In the genomic region with DNA sequence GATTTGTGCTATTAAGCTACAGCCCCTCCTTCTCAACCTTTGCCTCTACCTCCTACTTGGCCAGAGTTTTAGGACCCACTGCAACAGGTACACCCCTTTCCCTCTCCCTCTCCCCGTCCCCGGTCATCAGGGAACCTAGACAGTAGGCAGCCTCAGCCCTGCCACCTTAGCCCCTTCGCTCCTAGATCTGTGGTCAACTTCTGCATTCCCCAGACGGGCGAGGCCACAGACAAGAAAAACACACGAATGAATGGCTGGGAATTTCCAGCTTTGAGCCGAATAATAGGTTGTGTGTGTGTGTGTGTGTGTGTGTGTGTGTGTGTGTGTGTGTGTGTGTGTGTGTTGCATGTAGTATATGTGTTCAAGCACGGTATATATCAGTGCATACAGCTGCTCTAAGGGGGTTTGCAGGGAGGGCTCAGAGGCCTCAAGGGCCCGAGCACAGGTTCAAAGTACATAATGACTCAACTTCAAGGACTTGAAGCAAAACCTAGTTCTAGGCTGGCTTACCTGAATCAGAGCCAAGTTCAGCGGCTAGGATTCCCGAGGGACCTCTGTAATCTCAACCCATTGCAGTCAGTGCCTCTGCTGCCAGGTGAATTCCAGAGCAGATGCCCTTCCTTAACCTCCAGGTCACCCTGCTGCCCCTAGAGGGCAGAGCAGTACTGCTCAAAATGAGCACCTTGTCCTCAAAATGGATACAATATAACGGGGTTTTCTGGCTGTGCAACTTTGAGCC, we compare ENCODE assay signal across 8 mouse cellular contexts. TPM values are rescaled to one million over a fixed set of nuclear protein-coding genes. Genes with fewer than 3 reads are reported as not detected.
DNase-seq lines count a peak whose midpoint lies in the region; ATAC-seq and TF ChIP-seq lines count a peak whose summit lies in the region.

No protein-coding gene starts in this region.

- ATAC-seq in intestine, embryonic 16.5 days = peak; percentile 43
- ATAC-seq in megakaryocyte, adult 5-6 weeks (ENCODE audit: poor library complexity, severe bottlenecking) = peak; percentile 80

- WGBS in intestine, embryonic 16.5 days = 49% methylated on average over 12 of the region's 12 CpGs

- no peak overlapping the region for H3K9ac ChIP-seq in intestine, embryonic 16.5 days (ENCODE audit: low read depth, low read length)

- H3K27me3 ChIP-seq in C2C12 (ENCODE audit: control insufficient read depth, insufficient read depth, insufficient read length) = no peaks in the 10 kb centered on the region
- no peaks in the 10 kb centered on the region for H3K27me3 ChIP-seq in intestine, embryonic 16.5 days (replicated peaks; ENCODE audit: control insufficient read depth, insufficient read depth, low read length)

- H3K4me3 ChIP-seq in C2C12 (ENCODE audit: insufficient read depth, poor library complexity, severe bottlenecking) = no peak overlapping the region
- no peak overlapping the region for H3K4me3 ChIP-seq in brown adipose tissue, adult 24 weeks (ENCODE audit: insufficient read depth, low read depth, low read length)
- no peak overlapping the region for H3K4me3 ChIP-seq in intestine, embryonic 16.5 days (ENCODE audit: low read length)

- TF ChIP-seq CTCF in C2C12 (IDR thresholded peaks at IDR 0.05; ENCODE audit: control insufficient read depth, insufficient read depth, insufficient read length) = peak; percentile 28

- no peak overlapping the region for H3K4me2 ChIP-seq in intestine, embryonic 16.5 days (ENCODE audit: low read depth, low read length)

- H3K27ac ChIP-seq in brown adipose tissue, adult 24 weeks (replicated peaks; ENCODE audit: low read depth, low read length) = peak overlapping the region; percentile 44
- peak overlapping the region; percentile 87 for H3K27ac ChIP-seq in intestine, embryonic 16.5 days (ENCODE audit: low read length)

- H3K79me2 ChIP-seq in C2C12 (ENCODE audit: control insufficient read depth, insufficient read depth) = no peaks in the 10 kb centered on the region

- no peaks in the 10 kb centered on the region for H3K36me3 ChIP-seq in C2C12 (ENCODE audit: control insufficient read depth, insufficient read depth)
- no peaks in the 10 kb centered on the region for H3K36me3 ChIP-seq in intestine, embryonic 16.5 days (ENCODE audit: control insufficient read depth, insufficient read depth, low read length)

- peak; percentile 45 for DNase-seq in embryo, embryonic 10 days (ENCODE audit: low spot score)
- DNase-seq in embryo, embryonic 10.5 days (ENCODE audit: low spot score) = no peak
- peak; percentile 45 to 51 for DNase-seq in thymus, postnatal 36 days
- DNase-seq in right cerebral cortex, postnatal 4 days = no peak

- peaks cover 29% of the 10 kb centered on the region for H3K4me1 ChIP-seq in brown adipose tissue, adult 24 weeks (ENCODE audit: control insufficient read depth, insufficient read depth, insufficient read length, low read length)
- peaks cover 27% of the 10 kb centered on the region for H3K4me1 ChIP-seq in intestine, embryonic 16.5 days (ENCODE audit: control insufficient read depth, insufficient read depth, low read length)

- no peaks in the 10 kb centered on the region for H3K79me3 ChIP-seq in C2C12 (ENCODE audit: low read depth)

- no peak overlapping the region for H3ac ChIP-seq in C2C12 (ENCODE audit: control insufficient read depth, insufficient read length, low read depth)

- H3K9me3 ChIP-seq in intestine, embryonic 16.5 days (ENCODE audit: control insufficient read depth, low read length) = no peaks in the 10 kb centered on the region

TF ChIP-seq in C2C12, 6 proteins besides CTCF, POLR2A, EP300 and RAD21:
- TF ChIP-seq FOSL1 (IDR thresholded peaks at IDR 0.05; ENCODE audit: insufficient read depth, low read length, poor library complexity, severe bottlenecking) = no peak
- TF ChIP-seq CEBPB (IDR thresholded peaks at IDR 0.05; ENCODE audit: low read depth) = no peak
- no peak for TF ChIP-seq USF1 (IDR thresholded peaks at IDR 0.05; ENCODE audit: low read depth)
- no peak for TF ChIP-seq MAX (IDR thresholded peaks at IDR 0.05)

RNA-seq across cellular contexts. Expression of gene Cx3cl1, which starts 13.6 kb away (rescaled TPM):
- polyA plus RNA-seq in C2C12 (2012; fragmentation: generic; extraction: Trizol) = 12.5 TPM
- 1.7 and 2.2 TPM in 2 replicates for polyA plus RNA-seq in brown adipose tissue, adult 24 weeks (2012; ENCODE audit: insufficient read depth, insufficient read length, missing spikeins)
- 34.7 and 47.2 TPM in 2 replicates for polyA plus RNA-seq in intestine, embryonic 16.5 days (2015; fragmentation: Nextera tagmentation; extraction: Ambion mirVana)
- total RNA-seq in megakaryocyte, adult 5-6 weeks (2015) = 0.13 and 0.18 TPM in 2 replicates
- not detected in 2 replicates for total RNA-seq in megakaryocyte, adult 5-6 weeks (2017)

RNA-seq across cellular contexts. Expression of gene Ccl17, which starts 24.8 kb away (rescaled TPM):
- 0.55 TPM for polyA plus RNA-seq in C2C12 (2012; fragmentation: generic; extraction: Trizol)
- polyA plus RNA-seq in brown adipose tissue, adult 24 weeks (2012; ENCODE audit: insufficient read depth, insufficient read length, missing spikeins) = not detected in 2 replicates
- 0.29 and 1.3 TPM in 2 replicates for polyA plus RNA-seq in intestine, embryonic 16.5 days (2015; fragmentation: Nextera tagmentation; extraction: Ambion mirVana)
- total RNA-seq in megakaryocyte, adult 5-6 weeks (2015) = 2.4 TPM in 1 of 2 replicates, not detected in the other
- 1.4 TPM in 1 of 2 replicates, not detected in the other for total RNA-seq in megakaryocyte, adult 5-6 weeks (2017)

RNA-seq across cellular contexts. Expression of gene Ccl22, which starts 40.0 kb away (rescaled TPM):
- not detected for polyA plus RNA-seq in C2C12 (2012; fragmentation: generic; extraction: Trizol)
- polyA plus RNA-seq in brown adipose tissue, adult 24 weeks (2012; ENCODE audit: insufficient read depth, insufficient read length, missing spikeins) = not detected in 2 replicates
- 0.10 TPM in 1 of 2 replicates, not detected in the other for polyA plus RNA-seq in intestine, embryonic 16.5 days (2015; fragmentation: Nextera tagmentation; extraction: Ambion mirVana)
- not detected in 2 replicates for total RNA-seq in megakaryocyte, adult 5-6 weeks (2015)
- not detected in 2 replicates for total RNA-seq in megakaryocyte, adult 5-6 weeks (2017)

RNA-seq across cellular contexts. Expression of gene Coq9, which starts 52.7 kb away (rescaled TPM):
- polyA plus RNA-seq in C2C12 (2012; fragmentation: generic; extraction: Trizol) = 44.0 TPM
- polyA plus RNA-seq in brown adipose tissue, adult 24 weeks (2012; ENCODE audit: insufficient read depth, insufficient read length, missing spikeins) = 313 and 387 TPM in 2 replicates
- 142 and 145 TPM in 2 replicates for polyA plus RNA-seq in intestine, embryonic 16.5 days (2015; fragmentation: Nextera tagmentation; extraction: Ambion mirVana)
- total RNA-seq in megakaryocyte, adult 5-6 weeks (2015) = 12.8 and 16.6 TPM in 2 replicates
- total RNA-seq in megakaryocyte, adult 5-6 weeks (2017) = 22.1 and 24.8 TPM in 2 replicates

RNA-seq across cellular contexts. Expression of gene Ciapin1, which starts 52.7 kb away (rescaled TPM):
- 115 TPM for polyA plus RNA-seq in C2C12 (2012; fragmentation: generic; extraction: Trizol)
- polyA plus RNA-seq in brown adipose tissue, adult 24 weeks (2012; ENCODE audit: insufficient read depth, insufficient read length, missing spikeins) = 61.4 and 80.8 TPM in 2 replicates
- 79.1 and 90.1 TPM in 2 replicates for polyA plus RNA-seq in intestine, embryonic 16.5 days (2015; fragmentation: Nextera tagmentation; extraction: Ambion mirVana)
- total RNA-seq in megakaryocyte, adult 5-6 weeks (2015) = 13.0 and 28.9 TPM in 2 replicates
- 13.5 and 19.5 TPM in 2 replicates for total RNA-seq in megakaryocyte, adult 5-6 weeks (2017)

Comparison
In these comparisons a context has a peak if more than half of its experiments do, and no peak if none do; other contexts are left out.
1. DNase-seq: peak in embryo, embryonic 10 days (single experiment) and thymus, postnatal 36 days (2 of 2); none in embryo, embryonic 10.5 days (single experiment) and right cerebral cortex, postnatal 4 days (single experiment).